Mouse (Mus musculus) CH12.LX (cell line): Measurements from ENCODE around the gene Pex5.
"Not testable (repeated sequence)": the region's sequence is repeated elsewhere in the genome, so short reads cannot be mapped to it uniquely, and the experiment has no call there.

Experiments used
- EP300 ChIP-seq: IDR thresholded peaks from 2 replicates; pipeline ENCODE4 v1.6.1; 2011; ENCODE audit warnings: low read length, improper control_type of control experiment
- HCFC1 ChIP-seq: IDR thresholded peaks from 2 replicates; pipeline ENCODE4 v1.6.1; 2012; ENCODE audit warnings: low read depth, mild to moderate bottlenecking, inconsistent platforms, low read length, improper control_type of control experiment
- KAT2A ChIP-seq: IDR thresholded peaks from 2 replicates; pipeline ENCODE4 v1.6.1; 2012; ENCODE audit warnings: low read length, improper control_type of control experiment, inconsistent platforms; ENCODE audit not compliant: insufficient replicate concordance
- MAFK ChIP-seq: IDR thresholded peaks from 2 replicates; pipeline ENCODE4 v1.6.1; 2011; ENCODE audit warnings: low read length, improper control_type of control experiment; ENCODE audit not compliant: insufficient replicate concordance
- MEF2A ChIP-seq: IDR thresholded peaks from 2 replicates; pipeline ENCODE4 v1.6.1; 2014; ENCODE audit warnings: low read depth, mild to moderate bottlenecking, inconsistent platforms, low read length, improper control_type of control experiment, borderline replicate concordance
- MYC ChIP-seq: IDR thresholded peaks from 2 replicates; pipeline ENCODE4 v1.6.1; 2011; ENCODE audit warnings: low read depth, mild to moderate bottlenecking, improper control_type of control experiment, low read length
- NELFE ChIP-seq: IDR thresholded peaks from 2 replicates; pipeline ENCODE4 v1.6.1; 2011; ENCODE audit warnings: low read depth, low read length, improper control_type of control experiment
- POLR2A ChIP-seq: IDR thresholded peaks from 2 replicates; pipeline ENCODE4 v1.6.1; 2011; ENCODE audit warnings: low read depth, mild to moderate bottlenecking, improper control_type of control experiment, low read length
- RAD21 ChIP-seq: IDR thresholded peaks from 2 replicates; pipeline ENCODE4 v1.6.1; 2011; ENCODE audit warnings: low read depth, mild to moderate bottlenecking, low read length, improper control_type of control experiment, moderate library complexity
- SIN3A ChIP-seq: IDR thresholded peaks from 2 replicates; pipeline ENCODE4 v1.6.1; 2012; ENCODE audit warnings: low read length, improper control_type of control experiment, inconsistent platforms
- TBP ChIP-seq: conservative IDR thresholded peaks from 2 replicates; pipeline ENCODE4 v1.6.1; 2011; ENCODE audit warnings: low read depth, low read length, improper control_type of control experiment
- ZMIZ1 ChIP-seq: IDR thresholded peaks from 2 replicates; pipeline ENCODE4 v1.6.1; 2012; ENCODE audit warnings: low read depth, mild to moderate bottlenecking, inconsistent platforms, low read length, improper control_type of control experiment

DNA sequence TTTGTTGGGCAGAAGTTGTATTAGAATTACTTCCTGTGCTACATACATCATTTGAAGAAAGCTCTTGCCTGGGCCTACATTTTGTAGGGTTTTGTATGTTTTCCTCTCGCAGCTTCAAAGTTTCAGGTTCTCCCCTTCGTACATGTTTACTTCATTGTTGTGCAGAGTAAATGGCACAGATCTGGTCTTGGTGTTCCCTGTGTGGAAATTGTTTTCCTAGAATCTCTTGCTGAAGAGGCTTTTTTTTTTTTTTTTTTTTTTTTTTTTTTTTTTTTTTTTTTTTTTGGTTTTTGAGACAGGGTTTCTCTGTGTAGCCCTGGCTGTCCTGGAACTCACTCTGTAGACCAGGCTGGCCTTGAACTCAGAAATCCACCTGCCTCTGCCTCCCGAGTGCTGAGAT lies 19.9 kb downstream of the Pex5 start:
- TF ChIP-seq NELFE, MAFK, TBP, SIN3A, HCFC1, RAD21, EP300, POLR2A, MYC, KAT2A, ZMIZ1, MEF2A: not testable (repeated sequence)
